Mouse (Mus musculus): ENCODE results near the gene Elovl5. TPM values are rescaled to one million over a fixed set of nuclear protein-coding genes. Genes with fewer than 3 reads are reported as not detected.

Gene Elovl5
- polyA plus RNA-seq, 1 experiment from 2014 or later = 91.2 TPM

- Histone ChIP-seq H3K9me3 (replicated peaks; ENCODE audit: control insufficient read depth, low read length) (no peaks in the 10 kb centered on the region), H3K36me3 (ENCODE audit: control insufficient read depth, insufficient read depth, low read length) (no peaks in the 10 kb centered on the region), H3K9ac (ENCODE audit: low read depth, low read length) (no peak overlapping the region), H3K4me3 (ENCODE audit: low read depth, low read length) (no peak overlapping the region), H3K4me1 (ENCODE audit: control insufficient read depth, insufficient read depth, low read length) (peaks cover 23% of the 10 kb centered on the region), H3K27me3 (ENCODE audit: control insufficient read depth, insufficient read depth, low read length) (no peaks in the 10 kb centered on the region), H3K27ac (ENCODE audit: low read depth, low read length) (no peak overlapping the region), H3K4me2 (no peak overlapping the region)
- ATAC-seq (replicated peaks; ENCODE audit: insufficient number of reproducible peaks, low FRiP score, low TSS enrichment) = no peak
- 75% methylated on average over 4 of the region's 4 CpGs for WGBS (ENCODE audit: insufficient replicate concordance)
These were observed 2.5 kb upstream of the Elovl5 start for GRCm38 (mm10) chr9:77914616-77915015.

GRCm38 (mm10) chr9:77915791-77916190 lies 1.4 kb upstream of the Elovl5 start:
- Histone ChIP-seq H3K4me3 (ENCODE audit: low read depth, low read length) (no peak overlapping the region), H3K9ac (ENCODE audit: low read depth, low read length) (no peak overlapping the region), H3K9me3 (replicated peaks; ENCODE audit: control insufficient read depth, low read length) (no peaks in the 10 kb centered on the region), H3K4me1 (ENCODE audit: control insufficient read depth, insufficient read depth, low read length) (peaks cover 21% of the 10 kb centered on the region), H3K4me2 (no peak overlapping the region), H3K27me3 (ENCODE audit: control insufficient read depth, insufficient read depth, low read length) (no peaks in the 10 kb centered on the region), H3K36me3 (ENCODE audit: control insufficient read depth, insufficient read depth, low read length) (no peaks in the 10 kb centered on the region), H3K27ac (ENCODE audit: low read depth, low read length) (no peak overlapping the region)
- no peak for ATAC-seq (replicated peaks; ENCODE audit: insufficient number of reproducible peaks, low FRiP score, low TSS enrichment)
- 38% methylated on average over 4 of the region's 4 CpGs for WGBS (ENCODE audit: insufficient replicate concordance)

GRCm38 (mm10) chr9:77917622-77918131 lies 513 bp downstream of the Elovl5 start:
- H3K4me3 ChIP-seq (ENCODE audit: low read depth, low read length) = peak overlapping the region; percentile 94
- peak overlapping the region; percentile 85 for H3K9ac ChIP-seq (ENCODE audit: low read depth, low read length)
- no peaks in the 10 kb centered on the region for H3K27me3 ChIP-seq (ENCODE audit: control insufficient read depth, insufficient read depth, low read length)
- peak; percentile 50; the same call in 1 of the 2 replicates for ATAC-seq (replicated peaks; ENCODE audit: insufficient number of reproducible peaks, low FRiP score, low TSS enrichment)
- peaks cover 25% of the 10 kb centered on the region for H3K4me1 ChIP-seq (ENCODE audit: control insufficient read depth, insufficient read depth, low read length)
- WGBS (ENCODE audit: insufficient replicate concordance) = under 1% methylated on average over 43 of the region's 45 CpGs
- peak overlapping the region; percentile 93 for H3K27ac ChIP-seq (ENCODE audit: low read depth, low read length)
- H3K4me2 ChIP-seq = peak overlapping the region; percentile 84
- no peaks in the 10 kb centered on the region for H3K36me3 ChIP-seq (ENCODE audit: control insufficient read depth, insufficient read depth, low read length)
- H3K9me3 ChIP-seq (replicated peaks; ENCODE audit: control insufficient read depth, low read length) = no peaks in the 10 kb centered on the region

GRCm38 (mm10) chr9:77918211-77918610 lies 1.0 kb downstream of the Elovl5 start:
- Histone ChIP-seq H3K27me3 (ENCODE audit: control insufficient read depth, insufficient read depth, low read length) (no peaks in the 10 kb centered on the region), H3K36me3 (ENCODE audit: control insufficient read depth, insufficient read depth, low read length) (no peaks in the 10 kb centered on the region), H3K4me2 (peak overlapping the region; percentile 84), H3K27ac (ENCODE audit: low read depth, low read length) (peak overlapping the region; percentile 93; the same call in 1 of the 2 replicates), H3K9ac (ENCODE audit: low read depth, low read length) (peak overlapping the region; percentile 85), H3K9me3 (replicated peaks; ENCODE audit: control insufficient read depth, low read length) (no peaks in the 10 kb centered on the region), H3K4me3 (ENCODE audit: low read depth, low read length) (peak overlapping the region; percentile 94), H3K4me1 (ENCODE audit: control insufficient read depth, insufficient read depth, low read length) (peaks cover 29% of the 10 kb centered on the region)
- WGBS (ENCODE audit: insufficient replicate concordance) = 15% methylated on average over 10 of the region's 10 CpGs
- no peak for ATAC-seq (replicated peaks; ENCODE audit: insufficient number of reproducible peaks, low FRiP score, low TSS enrichment)

GRCm38 (mm10) chr9:77918961-77919670 lies 2.0 kb downstream of the Elovl5 start:
- Histone ChIP-seq H3K4me3 (ENCODE audit: low read depth, low read length) (peak overlapping the region; percentile 94; the same call in 1 of the 2 replicates), H3K36me3 (ENCODE audit: control insufficient read depth, insufficient read depth, low read length) (no peaks in the 10 kb centered on the region), H3K4me2 (peak overlapping the region; percentile 84), H3K27me3 (ENCODE audit: control insufficient read depth, insufficient read depth, low read length) (no peaks in the 10 kb centered on the region), H3K9ac (ENCODE audit: low read depth, low read length) (no peak overlapping the region), H3K4me1 (ENCODE audit: control insufficient read depth, insufficient read depth, low read length) (peaks cover 34% of the 10 kb centered on the region), H3K27ac (ENCODE audit: low read depth, low read length) (no peak overlapping the region), H3K9me3 (replicated peaks; ENCODE audit: control insufficient read depth, low read length) (no peaks in the 10 kb centered on the region)
- ATAC-seq (replicated peaks; ENCODE audit: insufficient number of reproducible peaks, low FRiP score, low TSS enrichment) = no peak
- WGBS (ENCODE audit: insufficient replicate concordance) = 64% methylated on average over 5 of the region's 5 CpGs

GRCm38 (mm10) chr9:77920481-77920880 lies 3.3 kb downstream of the Elovl5 start:
- Histone ChIP-seq H3K9ac (ENCODE audit: low read depth, low read length) (no peak overlapping the region), H3K4me3 (ENCODE audit: low read depth, low read length) (no peak overlapping the region), H3K4me2 (no peak overlapping the region), H3K9me3 (replicated peaks; ENCODE audit: control insufficient read depth, low read length) (no peaks in the 10 kb centered on the region), H3K4me1 (ENCODE audit: control insufficient read depth, insufficient read depth, low read length) (peaks cover 41% of the 10 kb centered on the region), H3K27me3 (ENCODE audit: control insufficient read depth, insufficient read depth, low read length) (no peaks in the 10 kb centered on the region), H3K36me3 (ENCODE audit: control insufficient read depth, insufficient read depth, low read length) (no peaks in the 10 kb centered on the region; the same call in 1 of the 2 replicates), H3K27ac (ENCODE audit: low read depth, low read length) (no peak overlapping the region)
- no peak for ATAC-seq (replicated peaks; ENCODE audit: insufficient number of reproducible peaks, low FRiP score, low TSS enrichment)
- 84% methylated on average over 3 of the region's 3 CpGs for WGBS (ENCODE audit: insufficient replicate concordance)

- Histone ChIP-seq H3K9ac (ENCODE audit: low read depth, low read length) (no peak overlapping the region), H3K27ac (ENCODE audit: low read depth, low read length) (no peak overlapping the region), H3K4me3 (ENCODE audit: low read depth, low read length) (no peak overlapping the region), H3K4me2 (no peak overlapping the region), H3K4me1 (ENCODE audit: control insufficient read depth, insufficient read depth, low read length) (peaks cover 50% of the 10 kb centered on the region), H3K27me3 (ENCODE audit: control insufficient read depth, insufficient read depth, low read length) (no peaks in the 10 kb centered on the region), H3K36me3 (ENCODE audit: control insufficient read depth, insufficient read depth, low read length) (no peaks in the 10 kb centered on the region; the same call in 1 of the 2 replicates), H3K9me3 (replicated peaks; ENCODE audit: control insufficient read depth, low read length) (no peaks in the 10 kb centered on the region)
- 59% methylated on average over 16 of the region's 18 CpGs for WGBS (ENCODE audit: insufficient replicate concordance)
- no peak for ATAC-seq (replicated peaks; ENCODE audit: insufficient number of reproducible peaks, low FRiP score, low TSS enrichment)
These were observed 4.4 kb downstream of the Elovl5 start for GRCm38 (mm10) chr9:77921366-77922260.

GRCm38 (mm10) chr9:77923774-77924173 lies 6.6 kb downstream of the Elovl5 start:
- no peak overlapping the region for H3K4me3 ChIP-seq (ENCODE audit: low read depth, low read length)
- WGBS (ENCODE audit: insufficient replicate concordance) = 81% methylated on average over 8 of the region's 8 CpGs
- H3K4me1 ChIP-seq (ENCODE audit: control insufficient read depth, insufficient read depth, low read length) = peaks cover 66% of the 10 kb centered on the region
- no peaks in the 10 kb centered on the region for H3K27me3 ChIP-seq (ENCODE audit: control insufficient read depth, insufficient read depth, low read length)
- H3K9ac ChIP-seq (ENCODE audit: low read depth, low read length) = no peak overlapping the region
- H3K27ac ChIP-seq (ENCODE audit: low read depth, low read length) = no peak overlapping the region
- no peak for ATAC-seq (replicated peaks; ENCODE audit: insufficient number of reproducible peaks, low FRiP score, low TSS enrichment)
- no peak overlapping the region for H3K4me2 ChIP-seq
- H3K36me3 ChIP-seq (ENCODE audit: control insufficient read depth, insufficient read depth, low read length) = no peaks in the 10 kb centered on the region; the same call in 1 of the 2 replicates
- H3K9me3 ChIP-seq (replicated peaks; ENCODE audit: control insufficient read depth, low read length) = no peaks in the 10 kb centered on the region
